Mouse (Mus musculus) lung, adult 2 months (tissue): Measurements from ENCODE around the gene Trim41. TPM values are rescaled to one million over a fixed set of nuclear protein-coding genes. Genes with fewer than 3 reads are reported as not detected.
"Not testable (repeated sequence)": the region's sequence is repeated elsewhere in the genome, so short reads cannot be mapped to it uniquely, and the experiment has no call there.

Source experiments
- DNase-seq: peaks from one replicate; pipeline ENCODE4 v3.0.0; 2022
- H3K4me1 ChIP-seq: fragments of 200-500 bp; 2 replicates; pipeline ENCODE4 v1.6.1; 2011; ENCODE audit warnings: low read length; ENCODE audit not compliant: control insufficient read depth, insufficient read depth
- H3K4me3 ChIP-seq: fragments of 200-500 bp; replicated peaks from 2 replicates; pipeline ENCODE3; 2011; ENCODE audit warnings: low read depth, mild to moderate bottlenecking, control low read depth, low read length; ENCODE audit errors: extremely low read depth
- CTCF ChIP-seq: fragments of 200-500 bp; IDR thresholded peaks from 2 replicates; pipeline ENCODE4 v1.5.1; 2011; ENCODE audit warnings: mild to moderate bottlenecking, low read length, control low read depth; ENCODE audit not compliant: insufficient read depth
- POLR2A ChIP-seq: fragments of 200-500 bp; IDR thresholded peaks from 2 replicates; pipeline ENCODE4 v1.6.1; 2011; ENCODE audit warnings: low read depth, mild to moderate bottlenecking, control low read depth, low read length, borderline replicate concordance; ENCODE audit errors: extremely low read depth
- WGBS: fragments of 180-500 bp; shearing (Covaris S2); methylation state at CpG from one replicate; pipeline ENCODE4 v1.1.7; 2018; 5-methylcytosine and 5-hydroxymethylcytosine counted together
- polyA plus RNA-seq: library from polyadenylated mRNA; depleted of rRNA; stranded (reverse); fragments of >200 nt; gene quantifications from 2 replicates; pipeline ENCODE4 v1.2.3, GENCODE M21; 2012

The Trim41 gene
- polyA plus RNA-seq, 1 experiment = 32.4 TPM

- H3K4me1 ChIP-seq = peaks cover 7% of the 10 kb centered on the region
- H3K4me3 ChIP-seq = no peak overlapping the region
- DNase-seq = no peak
- TF ChIP-seq POLR2A (no peak), CTCF (0 out of 2 replicates have a peak, but pooled peaks have one; percentile 24)
- 82% methylated on average over 4 of the region's 4 CpGs for WGBS
Measured at GRCm38 (mm10) chr11:48851270-48851995, 34.3 kb upstream of the Trim41 start.

GRCm38 (mm10) chr11:48850240-48850639 lies 33.1 kb upstream of the Trim41 start:
- H3K4me1 ChIP-seq = peaks cover 7% of the 10 kb centered on the region
- TF ChIP-seq POLR2A = no peak
- no peak for TF ChIP-seq CTCF
- no peak overlapping the region for H3K4me3 ChIP-seq
- 34% methylated on average over 2 of the region's 2 CpGs for WGBS
- DNase-seq = no peak

- Histone ChIP-seq H3K4me3 (no peak overlapping the region), H3K4me1 (no peaks in the 10 kb centered on the region)
- TF ChIP-seq CTCF = no peak
- TF ChIP-seq POLR2A = no peak
- DNase-seq = no peak
- 75% methylated on average over 5 of the region's 5 CpGs for WGBS
Measured at GRCm38 (mm10) chr11:48846881-48847280, 29.7 kb upstream of the Trim41 start.

- WGBS = 82% methylated on average over 2 of the region's 2 CpGs
- H3K4me3 ChIP-seq, H3K4me1 ChIP-seq, DNase-seq: not testable (repeated sequence)
Measured at GRCm38 (mm10) chr11:48846362-48846761, 29.2 kb upstream of the Trim41 start.

GRCm38 (mm10) chr11:48845244-48845815 lies 28.2 kb upstream of the Trim41 start:
- no peaks in the 10 kb centered on the region for H3K4me1 ChIP-seq
- DNase-seq = no peak
- TF ChIP-seq CTCF (no peak), POLR2A (no peak)
- 49% methylated on average over 13 of the region's 13 CpGs for WGBS
- H3K4me3 ChIP-seq = no peak overlapping the region

- Histone ChIP-seq H3K4me3 (no peak overlapping the region), H3K4me1 (no peaks in the 10 kb centered on the region)
- 73% methylated on average over 6 of the region's 6 CpGs for WGBS
- TF ChIP-seq CTCF (no peak), POLR2A (no peak)
- DNase-seq = no peak
Measured at GRCm38 (mm10) chr11:48844309-48844708, 27.2 kb upstream of the Trim41 start.

- Histone ChIP-seq H3K4me1 (peaks cover 4% of the 10 kb centered on the region; the same call in 1 of the 2 replicates), H3K4me3 (no peak overlapping the region)
- TF ChIP-seq POLR2A (no peak), CTCF (no peak)
- 77% methylated on average over 11 of the region's 11 CpGs for WGBS
- DNase-seq = no peak
Measured at GRCm38 (mm10) chr11:48843202-48843601, 26.0 kb upstream of the Trim41 start.

GRCm38 (mm10) chr11:48842378-48842792 lies 25.2 kb upstream of the Trim41 start:
- Histone ChIP-seq H3K4me1 (peaks cover 5% of the 10 kb centered on the region; the same call in 1 of the 2 replicates), H3K4me3 (no peak overlapping the region)
- DNase-seq = no peak
- no peak for TF ChIP-seq CTCF
- no peak for TF ChIP-seq POLR2A
- 64% methylated on average over 4 of the region's 4 CpGs for WGBS

- WGBS = 90% methylated on average over 5 of the region's 5 CpGs
- DNase-seq = no peak
- peaks cover 8% of the 10 kb centered on the region for H3K4me1 ChIP-seq
- TF ChIP-seq CTCF (no peak), POLR2A (no peak)
- no peak overlapping the region for H3K4me3 ChIP-seq
Measured at GRCm38 (mm10) chr11:48841213-48841612, 24.1 kb upstream of the Trim41 start.

GRCm38 (mm10) chr11:48840805-48841204 lies 23.7 kb upstream of the Trim41 start:
- H3K4me1 ChIP-seq = peaks cover 8% of the 10 kb centered on the region
- TF ChIP-seq POLR2A = no peak
- no peak for TF ChIP-seq CTCF
- no peak for DNase-seq
- no peak overlapping the region for H3K4me3 ChIP-seq
